Mouse (Mus musculus) lung, postnatal 36 days (tissue): ENCODE measurements around the gene Ndufs2.

Experiments used
- DNase-seq: peaks from one replicate; pipeline ENCODE4 v3.0.0; 2022; ENCODE audit warnings: mixed read lengths

Gene Ndufs2

GRCm38 (mm10) chr1:171250680-171251593 lies at the start of gene Ndufs2:
Gene Ndufs2 (minus strand): TSS chr1:171251388.
- no peak for DNase-seq

- DNase-seq = no peak
Observed at GRCm38 (mm10) chr1:171298226-171298625, 47.0 kb upstream of the Ndufs2 start.

GRCm38 (mm10) chr1:171295063-171295402 lies 43.8 kb upstream of the Ndufs2 start:
- DNase-seq = no peak

- peak; percentile 93 for DNase-seq
Observed at GRCm38 (mm10) chr1:171294298-171295062, 43.3 kb upstream of the Ndufs2 start, which contains the start of gene Ufc1. Gene Ufc1 (minus strand): TSS chr1:171295024.

- no peak for DNase-seq
Observed at GRCm38 (mm10) chr1:171293906-171294297, 42.7 kb upstream of the Ndufs2 start.

- DNase-seq = no peak
Observed at GRCm38 (mm10) chr1:171293351-171293750, 42.2 kb upstream of the Ndufs2 start.

- no peak for DNase-seq
Observed at GRCm38 (mm10) chr1:171288328-171288727, 37.1 kb upstream of the Ndufs2 start.

- peak; percentile 96 for DNase-seq
Observed at GRCm38 (mm10) chr1:171287136-171288081, 36.2 kb upstream of the Ndufs2 start, which contains the start of gene Usp21. Gene Usp21 (minus strand): TSS chr1:171287991.

GRCm38 (mm10) chr1:171286517-171286916 lies 35.3 kb upstream of the Ndufs2 start:
- DNase-seq = no peak

GRCm38 (mm10) chr1:171285096-171285892 lies 34.1 kb upstream of the Ndufs2 start:
- DNase-seq = no peak

GRCm38 (mm10) chr1:171284491-171284890 lies 33.3 kb upstream of the Ndufs2 start:
- no peak for DNase-seq

GRCm38 (mm10) chr1:171283188-171284160 lies 32.3 kb upstream of the Ndufs2 start:
- no peak for DNase-seq

- no peak for DNase-seq
Observed at GRCm38 (mm10) chr1:171282086-171282805, 31.1 kb upstream of the Ndufs2 start.

GRCm38 (mm10) chr1:171281528-171281923 lies 30.3 kb upstream of the Ndufs2 start:
- DNase-seq = peak; percentile 91

- DNase-seq = peak; percentile 98
Observed at GRCm38 (mm10) chr1:171280916-171281527, 29.8 kb upstream of the Ndufs2 start, which contains the start of gene Ppox. Gene Ppox (minus strand): TSS chr1:171281186.

- DNase-seq = no peak
Observed at GRCm38 (mm10) chr1:171280250-171280915, 29.2 kb upstream of the Ndufs2 start.

GRCm38 (mm10) chr1:171279721-171280120 lies 28.5 kb upstream of the Ndufs2 start:
- no peak for DNase-seq

- DNase-seq = no peak
Observed at GRCm38 (mm10) chr1:171279012-171279705, 28.0 kb upstream of the Ndufs2 start.
